Mouse (Mus musculus) liver, embryonic 15.5 days (tissue): Measurements from ENCODE around the gene Gna15. TPM values are rescaled to one million over a fixed set of nuclear protein-coding genes. Genes with fewer than 3 reads are reported as not detected.
A peak's percentile ranks its signal among the peaks of the same experiment; 100 is the strongest.

Experiments used
- ATAC-seq: fragments of 200-750 bp; cut with Nextera tagmentation; 2 replicates; pipeline ENCODE4 v1.8.0; 2017; ENCODE audit warnings: moderate number of reproducible peaks, mild to moderate bottlenecking, moderate library complexity; ENCODE audit not compliant: insufficient read depth
- H3K27ac ChIP-seq: fragments of 300-500 bp; sonication (generic); replicated peaks from 2 replicates; pipeline ENCODE4 v1.5.1; 2015; ENCODE audit warnings: mild to moderate bottlenecking, inconsistent platforms
- H3K27me3 ChIP-seq: fragments of 300-500 bp; sonication (generic); 2 replicates; pipeline ENCODE4 v1.6.1; 2015; ENCODE audit warnings: mild to moderate bottlenecking, inconsistent platforms
- H3K36me3 ChIP-seq: fragments of 300-500 bp; sonication (generic); replicated peaks from 2 replicates; pipeline ENCODE4 v1.6.1; 2015; ENCODE audit warnings: moderate library complexity, mild to moderate bottlenecking, inconsistent platforms
- H3K4me1 ChIP-seq: fragments of 300-500 bp; sonication (generic); replicated peaks from 2 replicates; pipeline ENCODE4 v1.6.1; 2015; ENCODE audit warnings: inconsistent platforms
- H3K4me2 ChIP-seq: fragments of 300-500 bp; sonication (generic); 2 replicates; pipeline ENCODE4 v1.6.1; 2015; ENCODE audit warnings: moderate library complexity, mild to moderate bottlenecking, inconsistent platforms
- H3K4me3 ChIP-seq: fragments of 300-500 bp; sonication (generic); replicated peaks from 2 replicates; pipeline ENCODE4 v1.5.1; 2015; ENCODE audit warnings: mild to moderate bottlenecking, inconsistent platforms
- H3K9ac ChIP-seq: fragments of 300-500 bp; sonication (generic); 2 replicates; pipeline ENCODE4 v1.6.1; 2015; ENCODE audit warnings: moderate library complexity, mild to moderate bottlenecking, inconsistent platforms
- H3K9me3 ChIP-seq: fragments of 300-500 bp; sonication (generic); replicated peaks from 2 replicates; pipeline ENCODE4 v1.6.1; 2016; ENCODE audit warnings: inconsistent platforms
- WGBS: fragments of 180-500 bp; shearing (Covaris S2); methylation state at CpG from one replicate; pipeline ENCODE4 v1.1.7; 2015; ENCODE audit warnings: mixed read lengths; ENCODE audit not compliant: insufficient replicate concordance; 5-methylcytosine and 5-hydroxymethylcytosine counted together
- polyA plus RNA-seq: library from polyadenylated mRNA; unstranded; fragments of >200 nt; fragmentation: Nextera tagmentation; extraction: Ambion mirVana; gene quantifications from 2 replicates; pipeline ENCODE4 v1.2.1, GENCODE M21; 2015

Gene Gna15
- polyA plus RNA-seq, 1 experiment from 2014 or later: 4.3 TPM

DNA sequence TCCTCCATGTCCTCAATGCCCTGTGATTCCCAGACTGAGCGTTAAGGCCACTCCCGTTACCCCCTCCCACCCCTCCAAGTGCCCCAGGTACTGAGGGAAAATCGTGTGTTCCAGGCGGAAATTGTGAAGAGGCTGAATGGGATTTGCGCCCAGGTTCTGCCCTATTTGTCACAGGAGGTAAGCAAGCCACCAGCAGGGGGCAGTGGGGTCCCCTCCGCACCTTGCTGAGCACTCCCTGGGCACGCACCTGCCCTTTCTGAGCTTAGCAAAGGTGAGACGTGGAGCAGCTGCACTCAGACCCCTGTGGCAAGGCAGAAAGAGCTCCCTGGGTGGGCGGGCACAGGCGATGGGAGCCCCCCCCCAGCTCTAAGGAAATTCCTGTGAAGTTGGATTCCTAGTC, 40.7 kb upstream of the Gna15 start:
- Histone ChIP-seq H3K9me3 (no peaks in the 10 kb centered on the region), H3K4me2 (no peak overlapping the region), H3K4me1 (peaks cover 78% of the 10 kb centered on the region), H3K27ac (no peak overlapping the region), H3K27me3 (0 out of 2 replicates have a peak, but pooled peaks cover 6% of the 10 kb centered on the region), H3K36me3 (peaks cover 40% of the 10 kb centered on the region), H3K9ac (no peak overlapping the region), H3K4me3 (no peak overlapping the region)
- 56% methylated on average over 10 of the region's 10 CpGs for WGBS
- ATAC-seq: no peak

DNA sequence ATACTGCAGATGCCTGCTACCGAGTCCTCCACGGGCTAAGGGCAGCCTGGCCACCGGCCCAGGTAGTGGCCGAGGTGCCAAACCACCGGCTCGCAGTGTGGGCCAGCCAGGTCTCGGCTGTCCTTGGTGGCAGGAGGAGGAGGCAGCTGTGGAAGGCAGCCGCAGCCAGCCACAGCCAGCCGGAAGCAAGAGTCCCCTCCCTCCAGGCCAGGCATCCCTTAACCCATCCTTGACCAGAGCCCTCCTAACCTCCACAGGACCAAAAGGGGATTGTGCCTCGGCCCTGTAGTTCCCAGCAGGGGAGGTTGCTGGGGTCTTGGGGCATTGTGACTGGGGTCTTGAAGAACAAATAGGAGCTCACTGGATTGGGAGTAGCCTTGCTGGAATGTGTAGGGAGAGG, 40.2 kb upstream of the Gna15 start:
- H3K27me3 ChIP-seq: 0 out of 2 replicates have a peak, but pooled peaks cover 1% of the 10 kb centered on the region
- H3K36me3 ChIP-seq: peaks cover 40% of the 10 kb centered on the region
- 36% methylated on average over 10 of the region's 10 CpGs for WGBS
- H3K4me2 ChIP-seq: peak overlapping the region; percentile 41
- peak overlapping the region; percentile 14; the same call in 1 of the 2 replicates for H3K4me3 ChIP-seq
- no peak for ATAC-seq
- H3K9me3 ChIP-seq: no peaks in the 10 kb centered on the region
- peaks cover 78% of the 10 kb centered on the region for H3K4me1 ChIP-seq
- no peak overlapping the region for H3K9ac ChIP-seq
- H3K27ac ChIP-seq: peak overlapping the region; percentile 16; the same call in 1 of the 2 replicates

DNA sequence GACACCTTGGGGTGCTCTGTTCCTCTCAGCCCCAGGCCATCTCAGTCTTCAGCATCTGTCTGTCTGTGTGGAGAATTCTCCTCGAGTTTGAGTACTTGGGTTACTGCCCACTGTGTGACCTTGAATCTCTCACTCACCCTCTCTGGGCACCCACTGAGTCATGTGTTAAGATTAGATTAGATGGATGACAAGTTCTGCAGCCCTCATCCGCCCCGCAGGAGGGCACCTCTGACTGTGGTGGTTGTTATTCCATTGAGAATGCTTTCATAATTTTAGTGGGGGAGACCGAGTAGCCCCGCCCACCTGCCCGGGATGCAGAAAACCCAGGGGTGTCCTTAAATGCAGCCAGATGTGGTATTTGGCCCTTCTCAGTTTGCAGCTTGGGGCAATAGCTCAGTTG, 39.5 kb upstream of the Gna15 start:
- Histone ChIP-seq H3K9ac (no peak overlapping the region; the same call in 1 of the 2 replicates), H3K4me3 (no peak overlapping the region), H3K36me3 (peaks cover 40% of the 10 kb centered on the region), H3K4me1 (peaks cover 77% of the 10 kb centered on the region), H3K27ac (peak overlapping the region; percentile 30), H3K27me3 (no peaks in the 10 kb centered on the region), H3K4me2 (peak overlapping the region; percentile 41; the same call in 1 of the 2 replicates), H3K9me3 (no peaks in the 10 kb centered on the region)
- ATAC-seq: no peak
- 21% methylated on average over 6 of the region's 6 CpGs for WGBS

DNA sequence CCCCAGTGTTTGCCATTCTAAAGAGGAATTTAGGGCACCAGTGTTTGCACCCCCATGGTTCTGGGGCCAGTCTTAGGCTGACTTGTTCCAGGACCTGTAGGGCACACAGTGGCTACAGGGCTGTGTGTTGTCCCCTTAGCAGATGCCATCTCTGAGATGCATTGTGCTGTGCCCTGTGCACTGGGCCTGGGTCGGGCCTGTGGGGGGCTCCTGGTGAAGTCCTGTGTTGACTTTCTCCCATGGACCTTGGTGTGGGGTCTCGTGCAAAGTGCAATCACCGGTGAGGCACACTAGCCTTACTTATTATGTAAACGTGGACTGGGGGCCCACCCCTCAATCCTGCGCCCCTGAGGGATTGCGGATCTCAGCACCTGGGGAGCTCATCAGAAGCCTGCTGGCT, 38.4 kb upstream of the Gna15 start:
- peaks cover 73% of the 10 kb centered on the region for H3K4me1 ChIP-seq
- peak overlapping the region; percentile 23 for H3K4me2 ChIP-seq
- H3K9ac ChIP-seq: no peak overlapping the region
- ATAC-seq: no peak
- no peaks in the 10 kb centered on the region for H3K27me3 ChIP-seq
- H3K4me3 ChIP-seq: no peak overlapping the region
- no peaks in the 10 kb centered on the region for H3K9me3 ChIP-seq
- H3K27ac ChIP-seq: peak overlapping the region; percentile 30; the same call in 1 of the 2 replicates
- WGBS: 68% methylated on average over 6 of the region's 6 CpGs
- H3K36me3 ChIP-seq: peaks cover 40% of the 10 kb centered on the region

DNA sequence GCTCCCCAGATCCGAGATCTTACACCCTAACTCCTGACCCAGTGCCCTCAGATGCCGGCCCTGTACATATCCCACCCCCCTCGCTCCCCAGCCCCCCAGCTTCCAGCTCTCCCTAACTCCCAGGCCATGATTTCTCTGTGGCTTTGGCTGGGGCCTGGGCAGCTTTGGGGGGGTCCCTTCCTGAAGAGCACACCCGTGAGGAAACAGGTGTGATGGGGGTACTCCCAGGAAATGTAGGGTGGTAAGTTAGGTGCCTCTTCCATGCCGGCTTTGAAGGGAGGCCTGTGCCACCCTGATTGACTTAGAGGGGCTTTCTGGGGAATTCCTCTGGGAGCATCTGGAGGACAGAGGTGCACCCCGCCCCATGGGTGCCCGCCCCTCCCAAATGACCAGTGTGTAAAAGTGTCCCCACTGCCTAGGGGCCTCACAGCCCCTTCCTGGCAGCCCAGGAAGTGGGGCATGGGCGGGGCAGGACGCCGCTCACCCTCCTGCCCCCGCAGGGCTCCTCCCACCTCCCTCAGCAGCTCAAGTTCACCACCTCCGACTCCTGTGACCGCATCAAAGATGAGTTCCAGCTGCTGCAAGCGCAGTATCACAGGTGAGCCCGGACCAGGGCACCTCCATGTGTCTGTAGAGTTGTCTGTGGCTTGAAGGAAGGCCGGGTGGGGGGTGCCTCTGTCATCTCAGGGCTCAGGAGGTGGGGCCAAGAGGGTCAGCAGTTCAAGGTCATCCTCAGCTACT, 36.9 kb upstream of the Gna15 start:
- peaks cover 73% of the 10 kb centered on the region for H3K4me1 ChIP-seq
- H3K27me3 ChIP-seq: no peaks in the 10 kb centered on the region
- peak overlapping the region; percentile 93 for H3K4me2 ChIP-seq
- ATAC-seq: no peak
- peaks cover 35% of the 10 kb centered on the region for H3K36me3 ChIP-seq
- peak overlapping the region; percentile 83 for H3K27ac ChIP-seq
- peak overlapping the region; percentile 81 for H3K9ac ChIP-seq
- WGBS: 2% methylated on average over 16 of the region's 16 CpGs
- no peaks in the 10 kb centered on the region for H3K9me3 ChIP-seq
- peak overlapping the region; percentile 80 for H3K4me3 ChIP-seq

DNA sequence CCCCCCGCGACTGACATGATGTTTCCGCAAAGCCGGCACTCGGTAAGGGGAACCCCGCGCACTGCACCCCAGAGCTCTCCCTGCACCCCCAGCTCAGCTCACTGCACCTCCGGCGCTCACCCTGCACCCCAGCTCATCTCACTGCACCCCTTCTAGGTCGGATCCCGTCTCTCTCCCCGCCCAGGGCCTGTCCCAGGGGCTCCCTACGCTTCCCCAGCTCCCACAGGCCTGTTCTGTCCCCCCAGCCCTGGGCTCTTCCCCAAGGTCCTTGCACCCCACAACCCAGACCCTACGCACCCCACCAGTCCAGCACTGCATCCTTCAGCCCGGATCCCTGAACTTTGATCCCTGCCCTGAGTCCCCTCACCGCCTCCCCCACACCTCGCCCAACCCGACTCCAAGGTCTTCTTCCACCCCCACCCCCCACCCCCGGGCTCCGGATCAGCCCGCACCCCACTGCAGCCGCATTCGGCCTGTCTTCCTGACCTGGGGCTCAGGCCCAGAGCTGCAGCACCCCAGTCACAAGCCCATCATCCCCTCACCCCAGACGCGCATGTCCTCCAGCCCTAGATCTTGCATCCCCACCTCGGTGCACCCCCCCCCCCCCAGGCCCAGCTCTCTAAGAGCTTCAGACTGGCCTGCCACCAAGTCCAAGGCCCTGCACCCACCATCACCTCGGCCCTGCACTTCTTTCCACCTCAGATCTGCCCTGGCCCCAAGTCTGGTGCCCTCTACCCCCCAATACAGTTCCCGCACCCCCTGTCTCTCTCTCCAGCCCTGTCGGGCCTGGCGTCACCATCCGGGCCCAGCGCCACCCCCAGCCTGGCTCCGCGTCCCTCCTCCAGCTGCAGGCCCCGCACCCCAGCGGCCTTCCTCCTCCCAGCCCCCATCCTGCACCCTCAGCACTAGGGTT, 35.9 kb upstream of the Gna15 start:
- Histone ChIP-seq H3K27me3 (no peaks in the 10 kb centered on the region), H3K9ac (peak overlapping the region; percentile 81), H3K4me2 (peak overlapping the region; percentile 93), H3K4me3 (peak overlapping the region; percentile 80), H3K4me1 (peaks cover 63% of the 10 kb centered on the region), H3K36me3 (peaks cover 25% of the 10 kb centered on the region), H3K9me3 (no peaks in the 10 kb centered on the region), H3K27ac (peak overlapping the region; percentile 83)
- 1% methylated on average over 36 of the region's 36 CpGs for WGBS
- ATAC-seq: peak; percentile 38

DNA sequence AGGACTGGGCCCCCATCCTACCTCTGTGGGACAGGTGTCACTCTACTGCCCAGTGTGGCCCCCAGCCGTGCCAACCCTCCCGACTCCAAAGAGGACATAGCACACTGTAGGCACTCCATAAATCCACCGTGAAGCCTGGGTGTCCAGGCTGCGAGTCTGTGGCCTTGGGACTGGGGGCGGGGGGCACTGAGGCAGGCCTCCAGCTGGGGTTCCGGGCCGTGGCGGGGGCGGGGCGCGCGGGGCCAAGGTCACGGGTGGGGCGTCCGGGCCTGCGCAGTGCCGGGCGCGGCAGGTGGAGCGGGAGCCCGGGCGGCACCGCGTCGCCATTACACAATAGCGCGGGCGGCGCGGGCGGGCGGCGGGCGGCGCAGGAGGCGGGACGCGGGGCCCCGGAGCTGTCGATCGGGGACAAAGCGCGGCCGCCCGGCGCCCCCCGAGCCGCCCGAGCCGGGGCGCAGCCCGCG, 35.2 kb upstream of the Gna15 start, which contains the start of gene Aes:
TSS of gene Aes (plus strand) at position 326 of the 464 bp plus-strand sequence.
- WGBS: 2% methylated on average over 38 of the region's 53 CpGs
- peak within 1 kb of the TSS; percentile 81 for H3K9ac ChIP-seq
- H3K9me3 ChIP-seq: no peaks in the 10 kb centered on the region
- H3K4me2 ChIP-seq: peak within 1 kb of the TSS; percentile 93
- H3K27ac ChIP-seq: peak within 1 kb of the TSS; percentile 83
- H3K4me1 ChIP-seq: peaks cover 56% of the 10 kb centered on the region
- peaks cover 18% of the 10 kb centered on the region for H3K36me3 ChIP-seq
- no peaks in the 10 kb centered on the region for H3K27me3 ChIP-seq
- H3K4me3 ChIP-seq: peak within 1 kb of the TSS; percentile 80
- ATAC-seq: peak; percentile 60

DNA sequence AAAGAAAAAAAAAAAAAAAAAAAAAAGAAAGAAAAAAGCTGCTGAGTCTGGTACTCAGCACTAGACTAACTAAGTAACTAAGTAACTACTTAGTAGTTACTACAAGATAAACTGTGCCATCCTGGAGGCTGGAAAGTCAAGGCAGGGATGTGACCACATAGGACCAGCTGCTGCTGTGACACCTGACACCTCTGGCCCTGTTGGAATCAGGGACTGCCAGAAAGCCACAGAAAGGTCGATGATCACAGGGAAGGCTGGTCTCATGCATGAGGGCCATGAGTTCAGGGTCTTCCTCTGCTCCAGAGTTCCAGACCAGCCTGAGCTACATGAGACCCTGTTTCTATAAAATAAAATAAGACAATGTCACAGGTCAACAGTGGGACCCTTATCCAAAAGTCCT, 33.5 kb upstream of the Gna15 start:
- Histone ChIP-seq H3K9ac (no peak overlapping the region), H3K27me3 (no peaks in the 10 kb centered on the region), H3K9me3 (no peaks in the 10 kb centered on the region), H3K36me3 (peaks cover 9% of the 10 kb centered on the region), H3K4me2 (no peak overlapping the region), H3K27ac (no peak overlapping the region), H3K4me3 (no peak overlapping the region), H3K4me1 (peaks cover 40% of the 10 kb centered on the region)
- no peak for ATAC-seq
- 52% methylated on average over 1 of the region's 1 CpGs for WGBS

DNA sequence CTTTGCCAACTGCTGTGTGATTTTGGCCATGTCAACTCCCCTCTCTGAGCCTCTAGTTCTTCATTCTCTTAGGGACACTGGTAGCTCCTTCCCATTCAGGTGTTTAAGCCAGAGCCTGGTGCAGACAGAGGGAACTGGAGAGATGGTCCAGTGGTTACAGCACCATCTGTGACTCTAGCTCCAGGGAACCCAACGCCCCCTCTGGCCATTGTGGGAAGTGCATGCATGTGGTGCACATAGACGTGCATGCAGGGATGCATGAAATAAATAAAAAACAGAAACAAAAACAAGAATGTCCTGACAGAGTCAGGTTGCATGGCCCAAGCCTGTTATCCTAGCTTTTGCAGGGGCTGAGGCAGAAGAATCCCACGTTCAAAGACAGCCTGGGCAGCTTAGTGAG, 32.3 kb upstream of the Gna15 start:
- Histone ChIP-seq H3K36me3 (no peaks in the 10 kb centered on the region; the same call in 1 of the 2 replicates), H3K27me3 (no peaks in the 10 kb centered on the region), H3K9ac (no peak overlapping the region), H3K9me3 (no peaks in the 10 kb centered on the region), H3K27ac (no peak overlapping the region), H3K4me3 (no peak overlapping the region), H3K4me1 (peaks cover 41% of the 10 kb centered on the region), H3K4me2 (no peak overlapping the region)
- 61% methylated on average over 3 of the region's 3 CpGs for WGBS
- no peak for ATAC-seq

DNA sequence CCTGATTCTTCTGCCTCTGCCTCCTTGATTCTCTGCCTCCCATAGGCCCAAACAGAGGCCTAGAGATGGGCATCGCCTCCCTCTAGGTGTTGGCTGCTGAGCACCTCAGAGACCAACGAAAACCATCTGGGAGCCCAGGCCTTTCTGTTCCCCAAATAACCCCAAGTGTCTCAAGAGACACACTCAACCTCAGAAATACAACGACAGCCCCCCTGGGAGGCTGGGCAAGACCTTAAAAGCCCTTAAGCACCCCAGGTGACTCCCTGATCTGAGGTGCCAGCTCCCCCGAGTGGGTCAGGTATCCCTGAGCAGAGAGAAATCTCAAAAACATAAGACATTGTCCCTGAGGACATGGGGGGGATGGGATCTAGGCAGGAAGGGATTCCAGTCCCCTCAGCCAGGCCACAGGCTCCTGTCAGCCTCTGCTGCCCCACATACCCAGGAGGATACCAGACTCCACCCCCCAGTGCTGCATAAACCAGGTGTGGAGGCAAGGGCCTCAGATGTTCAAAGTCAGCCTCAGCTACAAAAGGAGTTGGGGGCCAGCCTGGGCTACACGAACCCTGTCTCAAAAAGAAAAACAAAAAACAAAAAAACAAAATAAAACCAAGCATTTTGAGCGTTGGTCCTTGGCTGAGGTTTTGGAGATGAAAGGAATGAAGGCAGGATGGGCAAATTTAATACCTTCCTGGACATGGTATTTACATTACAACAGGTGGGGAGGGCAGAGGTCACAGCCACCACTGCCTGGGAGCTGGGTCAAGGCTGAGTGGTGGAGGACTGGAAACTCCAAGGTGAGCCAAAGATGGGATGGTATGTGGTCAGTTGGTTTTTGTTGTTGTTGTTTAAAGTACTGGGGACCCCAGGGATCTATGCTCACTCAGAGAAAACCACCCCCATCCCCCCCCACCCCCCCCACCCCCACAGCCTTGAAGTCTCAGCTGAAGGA, 30.1 kb upstream of the Gna15 start:
- peaks cover 31% of the 10 kb centered on the region for H3K4me1 ChIP-seq
- WGBS: 68% methylated on average over 6 of the region's 6 CpGs
- no peak overlapping the region for H3K27ac ChIP-seq
- no peak for ATAC-seq
- H3K27me3 ChIP-seq: no peaks in the 10 kb centered on the region
- H3K4me2 ChIP-seq: no peak overlapping the region
- H3K36me3 ChIP-seq: no peaks in the 10 kb centered on the region
- no peak overlapping the region for H3K9ac ChIP-seq
- H3K9me3 ChIP-seq: no peaks in the 10 kb centered on the region
- no peak overlapping the region for H3K4me3 ChIP-seq
